Mouse (Mus musculus) midbrain, embryonic 16.5 days (tissue): Measurements from ENCODE around the gene Adam22. TPM values are rescaled to one million over a fixed set of nuclear protein-coding genes. Genes with fewer than 3 reads are reported as not detected.

Experiments used
- ATAC-seq: fragments of 200-750 bp; cut with Nextera tagmentation; 2 replicates; pipeline ENCODE4 v1.8.0; 2017; ENCODE audit warnings: moderate TSS enrichment
- H3K27ac ChIP-seq: fragments of 300-500 bp; sonication (generic); 2 replicates; pipeline ENCODE4 v1.5.1; 2014; ENCODE audit warnings: mild to moderate bottlenecking, low read length, mixed read lengths
- H3K27me3 ChIP-seq: fragments of 300-500 bp; sonication (generic); 2 replicates; pipeline ENCODE4 v1.6.1; 2014; ENCODE audit warnings: low read depth, low read length, mixed read lengths; ENCODE audit not compliant: control insufficient read depth, insufficient read depth
- H3K36me3 ChIP-seq: fragments of 300-500 bp; sonication (generic); 2 replicates; pipeline ENCODE4 v1.6.1; 2014; ENCODE audit warnings: mild to moderate bottlenecking, low read length, moderate library complexity, mixed read lengths; ENCODE audit not compliant: control insufficient read depth, insufficient read depth
- H3K4me1 ChIP-seq: fragments of 300-500 bp; sonication (generic); 2 replicates; pipeline ENCODE4 v1.6.1; 2014; ENCODE audit warnings: mild to moderate bottlenecking, low read length, mixed read lengths; ENCODE audit not compliant: control insufficient read depth, insufficient read depth
- H3K4me2 ChIP-seq: fragments of 300-500 bp; sonication (generic); 2 replicates; pipeline ENCODE4 v1.6.1; 2014; ENCODE audit warnings: mild to moderate bottlenecking, low read length, mixed read lengths
- H3K4me3 ChIP-seq: fragments of 300-500 bp; sonication (generic); 2 replicates; pipeline ENCODE4 v1.5.1; 2014; ENCODE audit warnings: low read depth, mild to moderate bottlenecking, low read length, moderate library complexity, mixed read lengths
- H3K9ac ChIP-seq: fragments of 300-500 bp; sonication (generic); 2 replicates; pipeline ENCODE4 v1.6.1; 2014; ENCODE audit warnings: low read depth, low read length, mixed read lengths
- H3K9me3 ChIP-seq: fragments of 300-500 bp; sonication (generic); replicated peaks from 2 replicates; pipeline ENCODE4 v1.6.1; 2014; ENCODE audit warnings: mild to moderate bottlenecking, low read length, mixed read lengths; ENCODE audit not compliant: control insufficient read depth, poor library complexity, severe bottlenecking
- WGBS: fragments of 180-500 bp; shearing (Covaris S2); extraction: QIAGEN DNeasy Blood & Tissue Kit; methylation state at CpG from one replicate; pipeline ENCODE4 v1.1.7; 2014; 5-methylcytosine and 5-hydroxymethylcytosine counted together
- polyA plus RNA-seq: library from polyadenylated mRNA; unstranded; fragments of >200 nt; fragmentation: Nextera tagmentation; extraction: Ambion mirVana; gene quantifications from 2 replicates; pipeline ENCODE4 v1.2.1, GENCODE M21; 2015

Gene Adam22
- 49.5 and 51.1 TPM in 2 replicates for polyA plus RNA-seq

- Histone ChIP-seq H3K9ac (peak within 1 kb of the TSS; percentile 91), H3K9me3 (no peaks in the 10 kb centered on the region), H3K4me2 (peak within 1 kb of the TSS; percentile 65), H3K27me3 (no peaks in the 10 kb centered on the region), H3K4me1 (peaks cover 6% of the 10 kb centered on the region), H3K4me3 (peak within 1 kb of the TSS; percentile 74), H3K36me3 (no peaks in the 10 kb centered on the region), H3K27ac (peak within 1 kb of the TSS; percentile 90)
- peak; percentile 97 for ATAC-seq
- WGBS, result under 1% methylated on average over 49 of the region's 55 CpGs
Observed at GRCm38 (mm10) chr5:8367614-8368327, at the start of gene Adam22. Gene Adam22 (minus strand): TSS chr5:8368160.

GRCm38 (mm10) chr5:8417443-8417842 is 49.5 kb upstream of the Adam22 start:
- WGBS, result 27% methylated on average over 1 of the region's 1 CpGs

GRCm38 (mm10) chr5:8416683-8417413 is 48.9 kb upstream of the Adam22 start:
- Histone ChIP-seq H3K9ac (no peak overlapping the region), H3K36me3 (no peaks in the 10 kb centered on the region), H3K27ac (no peak overlapping the region), H3K9me3 (no peaks in the 10 kb centered on the region), H3K27me3 (no peaks in the 10 kb centered on the region), H3K4me3 (no peak overlapping the region), H3K4me2 (no peak overlapping the region), H3K4me1 (peaks cover 5% of the 10 kb centered on the region)
- no peak for ATAC-seq
- WGBS, result 88% methylated on average over 3 of the region's 3 CpGs

More at GRCm38 (mm10) chr5:8417443-8417842, 49.5 kb upstream of the Adam22 start:
- Histone ChIP-seq H3K27me3 (no peaks in the 10 kb centered on the region), H3K4me1 (peaks cover 6% of the 10 kb centered on the region), H3K9ac (no peak overlapping the region), H3K9me3 (no peaks in the 10 kb centered on the region), H3K4me2 (no peak overlapping the region), H3K27ac (no peak overlapping the region), H3K36me3 (no peaks in the 10 kb centered on the region), H3K4me3 (no peak overlapping the region)
- ATAC-seq, result no peak

- H3K4me1 ChIP-seq, result no peaks in the 10 kb centered on the region
- H3K36me3 ChIP-seq, result peaks cover 7% of the 10 kb centered on the region; the same call in 1 of the 2 replicates
- no peaks in the 10 kb centered on the region for H3K9me3 ChIP-seq
- no peaks in the 10 kb centered on the region for H3K27me3 ChIP-seq
- no peak overlapping the region for H3K4me3 ChIP-seq
- no peak overlapping the region for H3K27ac ChIP-seq
- ATAC-seq, result no peak
- no peak overlapping the region for H3K4me2 ChIP-seq
- WGBS, result 89% methylated on average over 4 of the region's 4 CpGs
- no peak overlapping the region for H3K9ac ChIP-seq
Observed at GRCm38 (mm10) chr5:8408746-8409145, 40.8 kb upstream of the Adam22 start.

GRCm38 (mm10) chr5:8397587-8398249 is 29.8 kb upstream of the Adam22 start:
- no peak for ATAC-seq
- WGBS, result 85% methylated on average over 13 of the region's 13 CpGs
- no peak overlapping the region for H3K9ac ChIP-seq

GRCm38 (mm10) chr5:8393891-8394583 is 26.1 kb upstream of the Adam22 start:
- H3K4me1 ChIP-seq, result no peaks in the 10 kb centered on the region
- no peaks in the 10 kb centered on the region for H3K36me3 ChIP-seq
- H3K4me3 ChIP-seq, result no peak overlapping the region
- no peaks in the 10 kb centered on the region for H3K27me3 ChIP-seq
- H3K9ac ChIP-seq, result no peak overlapping the region
- H3K27ac ChIP-seq, result no peak overlapping the region
- no peak overlapping the region for H3K4me2 ChIP-seq
- H3K9me3 ChIP-seq, result no peaks in the 10 kb centered on the region
- no peak for ATAC-seq
- 70% methylated on average over 1 of the region's 1 CpGs for WGBS

More at GRCm38 (mm10) chr5:8397587-8398249, 29.8 kb upstream of the Adam22 start:
- H3K9me3 ChIP-seq, result no peaks in the 10 kb centered on the region
- H3K4me2 ChIP-seq, result no peak overlapping the region
- no peaks in the 10 kb centered on the region for H3K27me3 ChIP-seq
- no peak overlapping the region for H3K4me3 ChIP-seq
- H3K27ac ChIP-seq, result no peak overlapping the region
- no peaks in the 10 kb centered on the region for H3K4me1 ChIP-seq
- H3K36me3 ChIP-seq, result peaks cover 2% of the 10 kb centered on the region; the same call in 1 of the 2 replicates

- H3K9me3 ChIP-seq, result no peaks in the 10 kb centered on the region
- no peaks in the 10 kb centered on the region for H3K36me3 ChIP-seq
- 88% methylated on average over 5 of the region's 5 CpGs for WGBS
- H3K4me3 ChIP-seq, result no peak overlapping the region
- H3K4me2 ChIP-seq, result no peak overlapping the region
- H3K27me3 ChIP-seq, result no peaks in the 10 kb centered on the region
- no peak for ATAC-seq
- H3K4me1 ChIP-seq, result no peaks in the 10 kb centered on the region
- H3K9ac ChIP-seq, result no peak overlapping the region
- no peak overlapping the region for H3K27ac ChIP-seq
Observed at GRCm38 (mm10) chr5:8374297-8374906, 6.4 kb upstream of the Adam22 start.

- H3K4me1 ChIP-seq, result no peaks in the 10 kb centered on the region
- no peaks in the 10 kb centered on the region for H3K36me3 ChIP-seq
- WGBS, result 71% methylated on average over 4 of the region's 4 CpGs
- H3K4me3 ChIP-seq, result no peak overlapping the region
- no peak for ATAC-seq
- H3K4me2 ChIP-seq, result no peak overlapping the region
- no peak overlapping the region for H3K27ac ChIP-seq
- H3K9ac ChIP-seq, result no peak overlapping the region
- H3K9me3 ChIP-seq, result no peaks in the 10 kb centered on the region
- no peaks in the 10 kb centered on the region for H3K27me3 ChIP-seq
Observed at GRCm38 (mm10) chr5:8373415-8373814, 5.5 kb upstream of the Adam22 start.
